Mouse (Mus musculus) left cerebral cortex, postnatal 14 days (tissue): ENCODE measurements around the gene Akap6. TPM values are rescaled to one million over a fixed set of nuclear protein-coding genes. Genes with fewer than 3 reads are reported as not detected.

Experiments
- DNase-seq, 2 experiments: peaks; one replicate each; pipeline ENCODE4 v3.0.0; 2021 to 2022; ENCODE audit warnings: low spot score in 2 of 2, mixed read lengths in 1 of 2
- intact Hi-C: fragments of 180-260 bp; cut with DNase I; formaldehyde crosslinking; loops from one replicate; pipeline ENCODE4 v1.15.1; 2025
- total RNA-seq, 2 experiments: library from RNA; stranded (reverse); gene quantifications; 2 replicates each; pipeline ENCODE4 v1.2.3; 2021

Akap6 gene
- total RNA-seq, 2 experiments from 2014 or later = 183 to 196 TPM

DNA sequence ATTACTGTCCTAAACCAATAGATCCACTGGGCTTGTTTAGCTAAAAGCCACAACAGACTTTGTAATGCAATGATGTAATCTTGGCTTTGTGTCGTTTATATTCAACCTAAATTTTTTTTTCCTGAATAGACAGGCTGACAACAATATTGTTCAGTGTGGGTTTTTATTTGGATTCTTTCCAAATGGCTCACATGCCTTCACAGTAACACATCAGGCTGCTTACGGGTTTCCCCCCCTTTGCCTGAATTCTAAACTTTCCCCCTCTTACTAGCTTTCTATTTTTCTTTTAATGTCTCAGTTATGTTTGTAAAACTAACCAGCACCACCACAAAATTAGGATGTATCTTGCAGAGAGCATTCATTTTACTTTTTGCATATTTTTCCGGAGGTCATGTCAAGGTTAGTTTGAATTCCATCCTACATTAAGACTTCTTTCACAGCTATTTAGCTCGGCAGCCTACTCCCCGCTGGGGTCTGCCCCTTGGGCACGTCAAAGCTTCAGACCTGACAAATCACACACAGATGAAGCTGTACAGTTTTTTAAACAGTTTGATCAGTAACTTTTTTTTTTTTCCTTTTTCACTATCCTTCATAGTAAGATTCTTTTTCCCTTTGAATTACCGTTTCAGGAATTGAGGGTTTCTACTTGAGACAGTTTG is 362.4 kb downstream of the Akap6 start:
- no peak for DNase-seq
- intact Hi-C loops = loop anchor here (5.0 kb wide), 1 partner anchor 191 kb away; no protein-coding TSS in a partner anchor

DNA sequence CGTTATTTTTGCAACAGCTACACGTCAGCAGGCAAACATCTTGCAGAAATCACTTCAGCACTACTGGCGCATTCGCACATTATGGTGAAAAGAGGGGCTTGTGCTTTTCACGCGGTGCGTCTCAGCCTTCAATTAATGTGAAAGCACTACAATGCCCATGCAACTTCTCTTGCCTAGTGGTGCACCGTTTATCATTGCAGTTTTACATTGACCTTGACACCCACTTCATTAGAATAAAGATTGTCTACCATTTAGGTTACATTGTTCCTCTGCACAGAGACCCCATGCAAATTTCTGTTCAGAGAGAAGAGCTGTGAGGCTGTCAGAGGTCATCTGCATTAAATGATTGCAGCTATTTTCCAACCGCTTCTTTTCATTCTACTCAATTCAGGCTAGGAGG is 363.8 kb downstream of the Akap6 start:
- DNase-seq = no peak
- intact Hi-C loops = loop anchor here (5.0 kb wide), 1 partner anchor 189 kb away; no protein-coding TSS in a partner anchor

DNA sequence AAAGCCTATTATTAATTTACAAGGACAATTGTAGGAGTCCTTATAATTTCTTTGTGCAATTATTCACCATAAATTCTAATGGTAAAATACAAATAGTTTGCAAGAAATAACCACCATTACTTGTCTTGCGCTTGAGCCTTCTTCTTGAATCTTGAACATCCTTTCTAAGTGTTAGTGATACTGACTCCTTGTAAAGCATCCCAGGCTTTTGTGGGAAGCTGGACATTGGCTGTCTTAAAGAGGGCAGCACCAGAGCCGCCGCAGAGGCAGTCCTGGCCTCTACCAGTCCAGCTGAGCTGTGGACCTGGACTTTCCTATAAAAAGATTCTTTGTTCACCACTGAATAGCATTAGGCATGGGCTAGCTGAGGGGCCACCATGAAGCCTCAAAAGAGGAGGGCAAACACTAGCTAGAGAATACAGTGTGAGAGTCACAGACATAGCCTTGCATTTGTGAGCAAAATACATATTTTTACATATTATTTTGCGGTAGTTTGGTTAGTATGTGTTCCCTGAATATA is 365.1 kb downstream of the Akap6 start:
- intact Hi-C loops = loop anchor here (5.0 kb wide), 1 partner anchor 188 kb away; no protein-coding TSS in a partner anchor
- no peak for DNase-seq

DNA sequence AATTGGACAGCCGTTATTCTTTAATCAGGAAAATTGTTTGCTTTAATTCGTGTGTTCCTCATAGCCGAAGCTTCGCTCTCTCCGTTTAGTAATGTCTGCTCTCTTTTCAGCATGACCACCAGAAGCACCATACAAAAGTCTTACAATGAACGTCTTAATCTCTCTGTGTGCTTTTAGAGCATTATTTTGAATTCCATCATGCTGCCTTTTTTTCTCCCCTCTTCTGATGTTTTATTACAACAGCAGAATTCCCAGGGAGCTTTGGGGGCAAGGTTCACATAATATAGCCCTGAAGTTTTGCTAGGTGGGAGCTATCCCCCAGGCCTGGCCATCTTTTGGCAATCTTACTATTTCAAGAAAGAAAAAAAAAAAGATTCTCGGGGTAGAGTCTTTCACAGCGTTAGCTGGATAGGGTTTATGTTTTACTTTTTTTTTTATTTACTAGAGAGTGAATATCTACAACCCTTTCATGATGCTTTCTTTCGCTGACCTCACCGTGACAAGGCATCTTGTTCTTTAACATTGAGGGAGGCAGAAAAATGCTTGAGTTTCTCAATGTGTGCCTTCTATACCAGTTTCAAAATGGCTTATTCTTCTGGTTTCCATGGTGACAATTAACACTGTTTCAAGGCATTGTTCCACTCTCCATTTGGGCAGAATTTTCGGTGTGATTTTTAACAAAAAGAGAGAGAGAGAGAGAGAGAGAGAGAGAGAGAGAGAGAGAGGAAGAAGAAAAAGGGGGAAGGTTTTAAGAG is 366.0 kb downstream of the Akap6 start:
- intact Hi-C loops = no loop called here
- DNase-seq = no peak

DNA sequence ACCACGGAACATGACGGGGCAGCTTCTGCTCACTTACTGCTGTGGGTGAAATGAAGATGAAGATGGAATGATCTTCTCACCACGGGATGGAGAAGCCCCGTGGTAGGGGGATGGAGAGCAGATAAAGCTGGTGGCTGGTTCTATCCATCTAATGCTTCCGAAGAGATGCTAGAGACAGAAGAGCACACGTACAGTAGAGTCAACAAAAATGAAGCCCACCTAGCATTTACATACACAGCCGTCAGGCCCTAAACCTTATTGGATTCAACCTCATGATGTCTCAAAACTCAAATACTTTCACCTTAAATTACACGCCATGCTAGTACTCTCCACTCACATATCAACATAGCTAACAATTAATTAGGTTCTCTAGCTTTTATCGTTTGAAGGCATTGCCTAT is 367.1 kb downstream of the Akap6 start:
- no peak for DNase-seq
- intact Hi-C loops = no loop called here

DNA sequence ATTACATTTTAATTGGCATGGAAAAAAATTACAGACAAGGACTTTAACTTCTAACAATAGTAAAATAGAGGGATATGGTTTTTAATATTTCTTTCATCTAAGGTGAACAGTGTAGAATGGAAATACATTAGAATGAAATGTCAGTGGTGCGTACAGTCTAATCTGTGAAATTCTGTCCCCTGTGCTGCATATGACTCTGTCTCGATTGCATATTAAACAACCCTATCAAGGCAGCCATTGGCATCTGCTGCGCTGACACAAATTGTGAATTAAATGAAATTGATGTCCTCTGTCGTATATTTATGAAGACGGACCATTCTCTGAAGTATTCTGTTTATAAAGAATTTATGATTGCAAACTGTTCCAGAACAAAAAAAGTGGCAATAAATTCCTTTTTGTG is 371.7 kb downstream of the Akap6 start:
- intact Hi-C loops = no loop called here
- DNase-seq = no peak

DNA sequence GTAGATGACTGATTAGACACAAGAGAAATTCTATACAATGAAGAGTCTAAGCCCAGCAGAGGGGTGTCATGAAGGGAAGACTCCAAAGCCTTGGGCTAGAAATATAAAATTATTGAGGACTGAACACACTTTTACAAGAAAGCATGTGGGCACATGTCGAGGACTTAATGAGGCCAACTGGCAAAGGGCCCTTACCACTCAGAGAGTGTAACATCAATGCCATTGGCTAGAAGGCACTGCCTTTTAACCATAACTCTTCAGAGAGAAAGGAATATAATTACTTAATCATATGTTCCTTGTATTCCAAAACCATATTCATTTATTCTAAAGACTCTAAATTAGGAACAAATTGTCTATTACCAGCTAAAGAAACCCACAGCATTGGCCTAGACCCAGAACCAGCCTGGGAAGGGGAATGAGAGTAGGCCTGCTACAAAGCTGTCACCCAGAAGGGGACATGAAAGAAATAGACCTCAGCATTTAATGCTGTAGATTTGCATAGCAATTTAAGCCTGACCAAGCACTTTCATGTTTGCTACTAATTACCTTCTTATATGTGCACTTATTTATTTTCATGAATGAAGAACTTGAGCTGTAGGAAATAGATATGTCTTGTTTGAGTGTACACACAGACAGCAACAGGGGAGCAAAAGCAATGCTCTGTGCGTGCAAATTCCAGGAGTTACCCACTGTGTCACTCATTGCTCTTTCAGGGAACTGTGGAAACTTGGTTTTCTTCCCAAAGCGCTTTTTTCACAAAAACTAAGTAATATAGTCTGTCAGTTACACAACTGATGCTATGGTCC is 377.6 kb downstream of the Akap6 start:
- DNase-seq = no peak
- intact Hi-C loops = no loop called here

DNA sequence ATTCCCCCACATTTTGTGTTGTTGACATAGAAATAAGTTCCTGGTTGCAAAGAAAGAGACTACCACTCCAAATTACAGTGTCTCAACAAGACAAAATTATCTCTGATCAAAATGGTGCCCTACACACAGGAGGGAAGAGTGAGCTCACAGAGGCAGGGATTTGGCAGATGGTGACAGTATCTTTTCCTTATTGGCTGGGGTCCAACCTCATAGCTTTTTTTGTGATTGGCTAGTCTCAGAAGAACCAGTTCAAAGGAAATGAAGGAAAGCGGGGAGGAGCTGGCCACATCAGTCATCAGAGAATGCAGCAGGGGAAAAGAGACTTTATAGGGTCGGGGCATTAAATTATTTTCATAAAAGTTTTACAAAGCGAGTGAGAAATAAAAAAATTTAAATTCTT is 386.6 kb downstream of the Akap6 start:
- DNase-seq = no peak
- intact Hi-C loops = no loop called here

DNA sequence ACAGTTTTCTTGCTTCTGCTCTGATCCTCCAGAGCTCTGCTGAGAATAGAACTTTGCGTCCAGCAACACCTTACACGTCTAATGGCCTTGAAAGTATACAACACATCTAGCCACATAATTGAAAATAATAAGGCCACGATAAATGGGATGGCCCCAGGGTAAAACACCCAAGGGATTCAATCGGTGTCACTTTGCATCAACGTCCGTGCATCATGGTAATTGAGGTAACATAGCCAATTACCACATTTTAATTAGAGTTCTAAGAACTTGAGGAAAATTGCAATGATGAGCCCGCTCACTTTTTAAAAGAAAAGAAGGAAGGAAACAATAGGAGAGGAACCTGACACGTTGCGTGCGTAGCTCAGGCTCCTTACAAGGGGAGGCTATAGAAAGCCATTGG is 413.1 kb downstream of the Akap6 start:
- DNase-seq = no peak
- intact Hi-C loops = no loop called here

DNA sequence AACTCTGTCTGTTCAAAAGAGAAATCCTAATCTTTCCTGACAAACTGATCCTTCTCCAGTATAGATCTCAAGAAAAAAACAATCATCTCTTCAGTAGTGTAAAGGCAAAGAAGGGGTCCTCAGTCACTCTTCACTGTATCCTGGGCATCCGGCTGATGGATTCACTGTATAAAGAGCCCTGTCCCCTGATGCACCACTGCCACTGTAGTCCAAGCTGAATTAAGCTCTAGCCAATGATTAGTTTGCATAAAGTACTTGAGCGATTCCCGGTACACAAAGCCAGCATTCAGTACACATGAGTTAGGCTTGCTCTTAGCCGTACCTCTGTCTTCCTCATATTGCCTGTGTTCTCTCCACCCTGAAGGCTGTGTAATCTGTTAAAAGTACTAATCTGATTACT is 420.2 kb downstream of the Akap6 start:
- no peak for DNase-seq
- intact Hi-C loops = no loop called here

DNA sequence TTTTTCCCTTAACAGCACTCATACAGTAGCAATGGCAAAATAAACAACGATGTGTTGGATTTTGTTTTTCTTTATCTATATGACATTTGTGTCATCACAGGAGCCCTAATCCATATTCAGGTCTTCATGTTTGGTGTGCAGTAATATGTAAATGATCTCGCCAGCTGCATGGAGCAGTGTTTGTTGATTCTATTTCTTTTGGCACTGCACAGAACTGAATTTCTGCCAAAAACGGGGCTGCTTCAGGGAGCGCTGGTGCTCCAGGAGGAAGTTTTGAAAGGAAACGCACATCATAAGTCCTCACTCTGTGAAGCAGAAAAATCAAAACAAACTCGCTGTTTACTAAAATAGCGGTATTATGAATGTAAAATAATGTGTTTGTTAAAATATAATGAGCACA is 424.9 kb downstream of the Akap6 start:
- intact Hi-C loops = no loop called here
- DNase-seq = peak; percentile 59 to 73

DNA sequence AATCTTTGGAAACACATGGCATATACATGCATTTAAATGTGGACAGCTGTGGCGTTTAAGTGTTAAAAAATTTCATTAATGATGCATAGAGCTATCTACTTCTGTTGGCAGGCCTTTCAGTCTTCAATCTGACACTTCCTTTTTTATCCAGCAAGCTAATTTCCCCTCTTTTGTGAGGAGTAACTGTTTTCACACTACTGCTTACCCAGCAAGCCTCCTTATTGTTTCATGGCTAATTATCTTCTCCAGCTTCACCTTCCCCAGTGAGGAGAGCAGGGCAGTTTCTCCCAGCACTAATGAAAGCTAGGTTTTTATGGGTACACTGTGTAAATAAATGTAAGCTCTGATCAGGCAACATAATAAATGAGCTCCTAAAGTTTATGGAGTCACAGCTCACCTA is 425.5 kb downstream of the Akap6 start:
- no peak for DNase-seq
- intact Hi-C loops = no loop called here

DNA sequence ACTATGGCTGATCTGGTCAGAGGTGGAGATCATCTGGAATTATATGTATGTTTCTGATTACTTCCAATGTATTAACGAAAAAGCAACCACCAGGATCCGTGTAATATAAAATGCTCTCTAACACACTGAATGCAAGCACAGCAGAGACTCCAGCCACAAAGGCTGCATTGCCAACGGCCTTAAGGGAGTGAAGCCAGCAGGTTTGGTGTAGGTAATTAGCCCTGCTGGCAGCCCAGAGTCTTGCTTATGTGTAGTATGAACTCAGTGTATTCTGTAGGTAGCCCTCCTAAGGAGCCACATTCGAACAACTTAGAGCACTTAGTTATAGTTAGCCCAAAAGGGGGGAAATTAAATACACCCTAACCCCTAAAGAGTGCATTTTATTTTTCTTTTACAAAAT is 426.1 kb downstream of the Akap6 start:
- intact Hi-C loops = no loop called here
- no peak for DNase-seq

DNA sequence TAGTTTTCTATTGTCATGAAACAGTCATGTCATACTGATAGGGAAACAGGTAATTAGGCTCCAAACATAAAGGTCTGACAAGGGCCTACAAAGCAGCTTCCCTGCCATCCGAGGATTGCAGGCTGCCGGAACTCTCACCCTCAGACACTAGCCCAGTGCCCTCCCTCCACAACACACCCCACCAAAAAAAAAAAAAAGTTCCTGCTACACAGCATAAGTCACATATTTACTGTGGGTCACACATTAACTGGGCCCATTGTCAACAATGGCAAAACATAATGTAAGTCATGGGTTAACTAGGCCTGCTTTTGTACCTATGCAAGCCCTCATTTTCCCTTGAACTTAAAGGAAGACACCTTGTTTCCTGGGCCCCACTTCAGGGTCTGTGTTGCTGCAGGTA is 435.0 kb downstream of the Akap6 start:
- DNase-seq = no peak
- intact Hi-C loops = no loop called here

DNA sequence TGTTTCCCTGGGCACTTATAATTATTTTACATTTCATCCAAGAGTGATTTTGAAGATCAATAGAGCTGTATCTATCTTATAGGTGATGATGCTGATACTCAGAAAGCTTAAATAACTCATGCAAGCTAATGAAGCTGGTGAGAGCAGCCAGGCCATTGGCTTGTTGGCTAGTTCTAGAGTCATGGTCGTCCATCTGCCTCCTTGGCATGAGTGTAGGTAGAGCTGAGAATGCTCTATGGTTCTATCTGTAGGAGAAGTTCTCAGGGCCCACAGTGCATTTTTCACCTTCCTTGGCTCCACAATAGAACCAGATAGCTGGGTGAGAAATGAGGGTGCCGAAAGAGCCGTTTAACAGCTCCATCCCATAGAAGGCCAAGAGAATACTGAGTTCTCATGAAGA is 438.1 kb downstream of the Akap6 start:
- no peak for DNase-seq

DNA sequence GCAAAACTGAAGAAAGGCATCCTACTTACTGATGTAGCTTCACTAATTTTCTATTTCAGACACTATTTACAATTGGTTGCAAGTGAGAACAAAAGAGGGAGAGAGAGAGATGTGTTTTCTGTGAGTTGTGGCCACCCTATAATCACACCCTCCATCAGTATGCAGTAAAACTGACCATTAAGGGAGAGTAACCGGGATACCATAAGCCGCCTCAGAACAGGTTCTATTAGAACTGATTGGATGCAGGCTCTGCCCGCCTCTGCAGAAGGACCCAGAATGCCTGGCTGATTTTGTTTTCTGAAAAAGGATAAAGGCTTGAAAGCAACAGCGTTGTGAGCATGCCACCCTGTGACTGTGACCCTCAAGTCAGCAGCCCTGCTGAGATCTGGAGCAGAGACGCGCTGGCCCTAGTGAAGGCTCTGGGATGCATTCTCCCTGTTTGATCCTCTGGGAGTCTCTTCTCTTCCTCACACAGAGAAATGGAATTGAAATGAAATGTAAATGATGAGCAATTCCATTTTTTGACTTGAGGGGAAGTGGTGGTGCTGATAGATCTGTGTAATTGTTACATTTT is 445.0 kb downstream of the Akap6 start:
- no peak for DNase-seq
- intact Hi-C loops = loop anchor here (10.0 kb wide), 1 partner anchor 99 kb away; no protein-coding TSS in a partner anchor

More for the DNA sequence above, 438.1 kb downstream of the Akap6 start:
- intact Hi-C loops = no loop called here

DNA sequence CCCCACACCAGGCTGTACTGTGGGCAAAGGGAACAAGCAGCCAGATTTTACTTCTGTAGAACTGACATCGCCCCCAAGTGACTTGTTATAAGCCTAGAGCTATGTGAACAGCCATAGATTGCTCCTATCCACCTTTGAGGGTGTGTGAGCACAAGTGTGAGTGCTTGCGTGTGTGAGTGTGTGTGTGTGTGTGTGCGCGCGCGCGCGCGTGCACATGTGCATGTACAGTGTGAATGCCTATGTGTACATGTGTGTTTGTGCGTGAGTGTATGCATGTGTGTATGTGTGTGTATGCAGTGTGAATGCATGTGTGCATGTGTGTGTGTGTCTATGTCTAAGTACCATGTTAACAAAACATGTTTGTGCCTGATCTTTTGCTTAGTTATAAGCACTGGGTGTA is 445.6 kb downstream of the Akap6 start:
- intact Hi-C loops = loop anchor here (10.0 kb wide), 1 partner anchor 100 kb away; no protein-coding TSS in a partner anchor
- no peak for DNase-seq

DNA sequence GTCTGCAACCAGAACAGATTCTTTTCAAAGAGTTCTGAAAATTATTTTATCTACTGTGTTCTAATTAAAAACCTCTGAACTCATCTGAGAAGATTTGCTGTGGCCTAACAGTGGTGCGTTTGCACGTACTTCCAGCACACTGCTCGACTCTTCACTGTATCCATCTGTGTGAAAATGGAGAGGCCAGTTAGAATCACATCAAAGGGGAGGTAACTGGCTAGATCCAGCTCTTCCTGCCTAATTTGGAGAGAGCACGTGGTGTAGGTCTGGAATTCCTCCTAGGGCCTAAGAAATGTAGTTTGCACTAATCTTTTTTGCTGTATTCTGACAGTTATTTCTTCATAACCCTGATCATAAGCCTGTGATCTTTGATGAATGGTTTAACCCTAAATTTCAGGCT is 446.3 kb downstream of the Akap6 start:
- no peak for DNase-seq
- intact Hi-C loops = loop anchor here (10.0 kb wide), 1 partner anchor 101 kb away; no protein-coding TSS in a partner anchor

DNA sequence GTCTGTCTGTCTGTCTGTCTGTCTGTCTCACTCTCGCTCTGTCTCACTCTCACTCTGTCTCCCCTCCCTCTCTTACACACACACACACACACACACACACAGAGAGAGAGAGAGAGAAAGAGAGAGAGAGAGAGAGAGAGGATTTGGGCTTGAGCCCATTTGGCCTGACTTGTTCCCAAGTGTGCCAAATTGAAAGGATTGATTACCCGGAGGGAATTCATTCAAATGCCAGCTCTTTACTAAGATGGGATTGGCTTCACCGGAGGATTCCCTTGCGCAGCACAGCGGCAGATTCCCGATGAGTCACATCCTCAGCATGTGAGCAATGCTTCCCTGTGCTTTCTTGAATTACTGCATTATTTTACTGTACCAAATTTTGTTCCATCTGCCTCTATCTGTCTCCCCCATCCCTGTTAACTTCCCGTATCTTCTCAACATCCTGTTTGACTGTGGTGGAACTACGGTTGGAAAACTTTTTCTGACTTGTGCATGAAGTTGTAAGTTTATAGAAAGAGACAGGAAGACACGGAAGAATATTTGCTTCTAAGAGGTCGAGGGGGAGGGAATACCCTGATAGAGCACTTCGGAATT is 447.4 kb downstream of the Akap6 start:
- intact Hi-C loops = loop anchor here (10.0 kb wide), 1 partner anchor 102 kb away; no protein-coding TSS in a partner anchor
- DNase-seq = peak; percentile 44 to 57
